Mouse (Mus musculus): Measurements from ENCODE around the gene Clta.

Gene Clta

GRCm38 (mm10) chr4:44078358-44078933 is 74.2 kb downstream of the Clta start:
- DNase-seq, result no peak
